Mouse (Mus musculus) G1E (cell line): ENCODE results near the gene Mybl2.

Source experiments
- CTCF ChIP-seq: IDR thresholded peaks from 2 replicates; pipeline ENCODE4 v1.5.1; 2012; ENCODE audit warnings: low read depth, low read length, inconsistent platforms, mixed read lengths
- GATA1 ChIP-seq: IDR thresholded peaks from 2 replicates; pipeline ENCODE4 v1.6.1; 2012; ENCODE audit warnings: borderline replicate concordance, low read length, inconsistent platforms, mixed read lengths
- TAL1 ChIP-seq: conservative IDR thresholded peaks from 2 replicates; pipeline ENCODE4 v1.6.1; 2012; ENCODE audit warnings: low read depth, low read length, inconsistent platforms, mixed read lengths

DNA sequence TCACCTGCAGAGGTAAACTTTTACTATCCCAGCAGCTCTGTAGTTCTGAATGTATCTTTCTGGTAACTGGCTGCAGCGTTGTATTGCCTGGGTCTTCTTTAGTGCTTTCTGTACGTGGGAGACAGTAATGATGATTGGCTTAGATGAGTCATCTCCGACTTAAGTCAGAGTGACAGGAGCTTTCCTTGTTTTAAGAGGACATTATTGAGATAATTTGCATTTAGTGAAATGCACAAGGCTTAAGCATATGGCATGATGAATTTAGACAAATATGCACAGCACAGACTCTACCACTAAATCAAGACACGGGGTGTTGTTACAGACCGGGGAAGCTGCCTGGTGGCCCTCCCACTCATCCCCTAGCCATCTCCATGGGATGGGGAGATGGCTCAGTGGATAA lies 77.8 kb downstream of the Mybl2 start:
- TF ChIP-seq CTCF (no peak), TAL1 (no peak), GATA1 (no peak)
